Mouse (Mus musculus): Measurements from ENCODE around the gene Dab1. TPM values are rescaled to one million over a fixed set of nuclear protein-coding genes. Genes with fewer than 3 reads are reported as not detected.
A peak's percentile ranks its signal among the peaks of the same experiment; 100 is the strongest.

Gene Dab1
- polyA plus RNA-seq, 1 experiment from 2014 or later: 41.3 TPM

DNA sequence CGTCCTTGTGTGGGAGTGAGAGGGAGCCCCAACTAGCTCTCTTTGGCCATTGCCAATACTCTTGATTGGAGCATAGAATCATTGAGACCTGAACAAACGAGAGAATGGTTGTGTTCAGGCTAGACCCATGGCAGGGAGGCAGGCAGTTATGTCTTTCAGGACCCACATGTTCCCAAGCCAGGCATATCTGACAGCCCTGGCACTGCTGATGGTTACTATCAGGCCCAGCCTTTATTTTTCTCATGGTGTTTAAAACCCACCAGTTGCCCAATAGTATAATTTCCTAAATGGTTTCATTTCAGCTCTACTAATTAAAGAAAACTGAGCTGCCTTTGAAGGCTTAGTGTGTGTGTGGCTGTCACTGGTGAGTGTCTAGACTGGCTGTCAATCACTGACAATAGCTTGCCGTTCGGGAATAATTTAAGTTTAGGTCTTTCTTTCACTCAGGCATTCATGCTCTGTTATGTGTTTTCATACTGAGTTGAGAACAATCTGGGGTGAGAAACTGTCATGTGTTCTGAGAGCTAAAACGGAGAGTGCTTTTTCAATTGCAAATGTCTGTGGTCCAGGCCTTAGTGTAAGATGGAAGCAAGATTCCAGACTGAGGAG, 17.1 kb downstream of the Dab1 start:
- 62% methylated on average over 5 of the region's 5 CpGs for WGBS
- no peak for ATAC-seq (ENCODE audit: low FRiP score, low read depth)
- Histone ChIP-seq H3K36me3 (no peaks in the 10 kb centered on the region), H3K4me1 (no peaks in the 10 kb centered on the region), H3K27ac (no peak overlapping the region), H3K9ac (no peak overlapping the region), H3K4me3 (no peak overlapping the region), H3K27me3 (replicated peaks) (no peaks in the 10 kb centered on the region), H3K4me2 (replicated peaks) (no peak overlapping the region), H3K9me3 (no peaks in the 10 kb centered on the region)

GRCm38 (mm10) chr4:103648209-103648896, 29.2 kb downstream of the Dab1 start:
- Histone ChIP-seq H3K27me3 (replicated peaks) (no peaks in the 10 kb centered on the region), H3K4me1 (no peaks in the 10 kb centered on the region; the same call in 1 of the 2 replicates), H3K9me3 (no peaks in the 10 kb centered on the region), H3K9ac (no peak overlapping the region), H3K36me3 (no peaks in the 10 kb centered on the region), H3K27ac (no peak overlapping the region), H3K4me2 (replicated peaks) (no peak overlapping the region), H3K4me3 (no peak overlapping the region)
- ATAC-seq (ENCODE audit: low FRiP score, low read depth): 0 out of 2 replicates have a peak, but pooled peaks have one; percentile 33
- WGBS: 45% methylated on average over 9 of the region's 9 CpGs

DNA sequence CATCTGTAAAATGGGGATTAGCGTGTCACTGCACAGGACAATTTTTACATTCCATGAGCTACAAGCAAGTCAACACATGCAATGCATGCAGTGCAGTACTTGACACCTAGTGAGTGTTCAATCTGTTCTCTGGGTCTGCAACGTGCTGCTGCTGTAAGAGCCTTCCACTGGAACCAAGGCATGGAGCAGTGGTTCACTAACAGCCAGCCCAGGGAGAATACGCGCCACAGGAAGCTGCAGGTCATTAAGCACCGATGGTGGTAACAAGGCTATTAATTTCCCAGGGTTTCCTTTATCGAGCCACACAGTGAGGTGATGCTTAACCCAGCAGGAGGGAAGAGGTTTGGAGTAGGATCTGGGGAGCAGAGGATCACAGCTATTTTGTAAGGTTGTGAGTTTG, 36.6 kb downstream of the Dab1 start:
- 30% methylated on average over 6 of the region's 6 CpGs for WGBS
- Histone ChIP-seq H3K4me1 (no peaks in the 10 kb centered on the region), H3K9ac (no peak overlapping the region), H3K27ac (no peak overlapping the region), H3K4me2 (replicated peaks) (no peak overlapping the region), H3K36me3 (no peaks in the 10 kb centered on the region), H3K4me3 (no peak overlapping the region), H3K9me3 (no peaks in the 10 kb centered on the region), H3K27me3 (replicated peaks) (no peaks in the 10 kb centered on the region)
- ATAC-seq (ENCODE audit: low FRiP score, low read depth): no peak

- H3K27ac ChIP-seq: no peak overlapping the region
- no peak overlapping the region for H3K9ac ChIP-seq
- 48% methylated on average over 1 of the region's 1 CpGs for WGBS
- no peak overlapping the region for H3K4me2 ChIP-seq (replicated peaks)
- H3K9me3 ChIP-seq: no peaks in the 10 kb centered on the region
- H3K36me3 ChIP-seq: no peaks in the 10 kb centered on the region
- H3K4me3 ChIP-seq: no peak overlapping the region
- ATAC-seq (ENCODE audit: low FRiP score, low read depth): no peak
- H3K27me3 ChIP-seq (replicated peaks): no peaks in the 10 kb centered on the region
- H3K4me1 ChIP-seq: no peaks in the 10 kb centered on the region
Measured at GRCm38 (mm10) chr4:103661386-103661785, 42.2 kb downstream of the Dab1 start.

DNA sequence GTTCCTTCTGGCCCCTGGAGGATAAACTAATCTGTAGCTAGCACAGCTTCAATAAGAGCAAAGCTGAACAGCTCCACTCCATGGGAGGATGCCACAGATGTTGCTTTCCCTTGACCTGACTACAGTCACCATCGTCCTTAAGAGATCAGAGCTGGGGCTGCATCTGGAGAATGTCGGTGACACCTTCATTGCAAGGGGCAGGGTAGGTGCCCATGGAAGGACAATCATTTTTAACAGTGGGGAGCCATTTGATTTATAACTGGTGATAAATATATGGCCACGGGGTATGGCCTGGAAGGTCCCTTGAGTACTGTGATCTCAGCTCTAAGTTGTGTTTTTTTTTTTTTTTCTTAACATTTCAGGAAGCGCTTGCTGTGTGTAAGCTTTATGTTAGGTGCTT, 48.3 kb downstream of the Dab1 start:
- Histone ChIP-seq H3K4me1 (no peaks in the 10 kb centered on the region), H3K9ac (no peak overlapping the region), H3K36me3 (no peaks in the 10 kb centered on the region), H3K4me3 (no peak overlapping the region), H3K9me3 (no peaks in the 10 kb centered on the region), H3K4me2 (replicated peaks) (no peak overlapping the region), H3K27me3 (replicated peaks) (no peaks in the 10 kb centered on the region), H3K27ac (no peak overlapping the region)
- no peak for ATAC-seq (ENCODE audit: low FRiP score, low read depth)
- WGBS: 58% methylated on average over 4 of the region's 4 CpGs

GRCm38 (mm10) chr4:103677195-103677594, 58.0 kb downstream of the Dab1 start:
- no peak overlapping the region for H3K9ac ChIP-seq
- no peaks in the 10 kb centered on the region for H3K36me3 ChIP-seq
- H3K27ac ChIP-seq: no peak overlapping the region
- no peaks in the 10 kb centered on the region for H3K27me3 ChIP-seq (replicated peaks)
- H3K4me3 ChIP-seq: no peak overlapping the region
- ATAC-seq (ENCODE audit: low FRiP score, low read depth): no peak
- H3K4me2 ChIP-seq (replicated peaks): no peak overlapping the region
- 54% methylated on average over 1 of the region's 1 CpGs for WGBS
- no peaks in the 10 kb centered on the region for H3K4me1 ChIP-seq
- no peaks in the 10 kb centered on the region for H3K9me3 ChIP-seq

DNA sequence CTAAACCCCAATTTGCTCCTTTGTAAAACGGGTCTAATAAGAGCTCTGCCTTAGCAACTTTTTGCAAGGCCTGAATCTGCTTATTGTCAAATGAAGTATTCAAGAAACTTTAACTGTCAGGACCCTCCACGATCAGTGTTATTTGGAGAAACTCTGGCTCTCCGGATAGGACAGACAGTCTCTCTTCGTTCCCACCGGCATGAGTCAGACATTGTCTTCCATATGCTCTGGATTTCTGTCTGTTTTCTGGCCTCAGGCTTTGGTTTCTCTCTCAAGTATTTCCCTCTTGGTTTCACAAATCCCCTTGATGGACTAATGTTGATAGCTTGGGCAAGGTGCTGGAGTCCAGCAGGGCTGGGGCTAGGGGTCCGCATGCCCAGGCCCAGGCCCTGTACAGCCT, 59.3 kb downstream of the Dab1 start:
- WGBS: 87% methylated on average over 6 of the region's 6 CpGs
- Histone ChIP-seq H3K9ac (no peak overlapping the region), H3K4me1 (no peaks in the 10 kb centered on the region)

DNA sequence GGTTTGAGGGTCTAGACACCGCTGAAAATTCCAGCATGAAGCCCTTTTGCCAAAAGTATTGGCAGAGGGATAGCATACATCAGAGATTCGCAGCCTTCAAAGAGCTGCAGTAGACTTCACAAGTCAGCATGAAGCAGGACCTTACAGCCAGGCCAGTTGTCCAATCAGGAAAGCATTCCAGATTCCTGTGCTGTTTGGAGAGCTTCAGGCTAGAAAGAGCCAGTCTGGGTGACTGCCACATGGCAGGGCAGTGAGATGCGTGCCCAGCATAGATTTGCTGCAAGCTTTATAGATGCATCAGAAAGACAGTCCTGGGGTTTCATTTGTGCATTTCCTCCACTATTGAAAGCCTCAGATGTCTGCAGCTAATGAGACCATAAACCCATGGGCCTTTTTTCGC, 66.0 kb downstream of the Dab1 start:
- no peak for ATAC-seq (ENCODE audit: low FRiP score, low read depth)
- WGBS: 75% methylated on average over 4 of the region's 4 CpGs
- Histone ChIP-seq H3K27me3 (replicated peaks) (no peaks in the 10 kb centered on the region), H3K9ac (no peak overlapping the region), H3K4me2 (replicated peaks) (no peak overlapping the region), H3K4me1 (no peaks in the 10 kb centered on the region), H3K4me3 (no peak overlapping the region), H3K36me3 (no peaks in the 10 kb centered on the region), H3K9me3 (no peaks in the 10 kb centered on the region), H3K27ac (no peak overlapping the region)

More for the DNA sequence above, 59.3 kb downstream of the Dab1 start:
- ATAC-seq (ENCODE audit: low FRiP score, low read depth): no peak
- Histone ChIP-seq H3K4me2 (replicated peaks) (no peak overlapping the region), H3K36me3 (no peaks in the 10 kb centered on the region), H3K27ac (no peak overlapping the region), H3K27me3 (replicated peaks) (no peaks in the 10 kb centered on the region), H3K9me3 (no peaks in the 10 kb centered on the region), H3K4me3 (no peak overlapping the region)

DNA sequence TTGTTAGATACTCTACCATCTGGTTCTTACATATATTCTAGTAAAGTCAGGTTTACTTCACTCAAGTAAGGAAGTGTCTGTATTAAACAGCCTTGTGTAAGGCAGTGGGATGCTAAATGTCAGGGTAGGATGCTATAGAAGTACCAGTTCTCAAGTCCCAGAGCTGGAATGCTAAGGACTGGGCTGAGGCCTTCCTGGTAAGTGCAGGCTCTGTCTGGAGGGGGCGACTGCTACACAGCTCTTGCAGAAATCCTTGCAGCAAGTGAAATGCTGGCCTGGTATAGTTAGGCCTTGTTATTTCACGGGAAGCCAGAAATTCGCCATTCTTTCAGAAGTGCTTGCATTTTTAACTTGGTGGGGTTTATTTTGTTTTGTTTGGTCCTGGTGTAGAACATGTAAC, 72.6 kb downstream of the Dab1 start:
- no peak overlapping the region for H3K9ac ChIP-seq
- no peak for ATAC-seq (ENCODE audit: low FRiP score, low read depth)
- H3K9me3 ChIP-seq: no peaks in the 10 kb centered on the region
- WGBS: 63% methylated on average over 3 of the region's 3 CpGs
- H3K36me3 ChIP-seq: no peaks in the 10 kb centered on the region
- H3K27ac ChIP-seq: no peak overlapping the region
- H3K4me3 ChIP-seq: no peak overlapping the region
- H3K4me1 ChIP-seq: no peaks in the 10 kb centered on the region
- H3K4me2 ChIP-seq (replicated peaks): no peak overlapping the region
- H3K27me3 ChIP-seq (replicated peaks): no peaks in the 10 kb centered on the region

DNA sequence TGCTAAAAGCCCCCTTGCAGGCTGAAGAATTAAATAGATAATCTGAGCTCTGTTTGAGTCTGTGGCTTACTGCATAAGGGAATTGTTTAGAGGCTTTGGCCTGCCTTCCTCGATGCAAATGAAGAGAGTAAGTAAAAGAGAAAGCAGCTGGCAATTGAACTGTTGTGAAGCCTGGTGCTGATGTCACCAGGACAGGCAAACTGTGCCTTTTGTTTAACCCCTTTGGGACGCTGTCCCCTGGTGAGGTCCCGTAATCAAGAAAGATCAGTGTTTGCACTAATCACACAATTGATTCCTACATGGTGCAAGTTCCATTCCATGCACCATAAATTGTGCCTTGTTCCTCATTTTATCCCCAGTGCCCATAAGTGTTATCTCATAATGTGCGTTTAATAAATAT, 80.6 kb downstream of the Dab1 start:
- no peak overlapping the region for H3K4me2 ChIP-seq (replicated peaks)
- 20% methylated on average over 4 of the region's 4 CpGs for WGBS
- peak; percentile 73; the same call in 1 of the 2 replicates for ATAC-seq (ENCODE audit: low FRiP score, low read depth)
- H3K9me3 ChIP-seq: no peaks in the 10 kb centered on the region
- H3K27me3 ChIP-seq (replicated peaks): no peaks in the 10 kb centered on the region
- no peak overlapping the region for H3K4me3 ChIP-seq
- H3K9ac ChIP-seq: no peak overlapping the region
- no peaks in the 10 kb centered on the region for H3K36me3 ChIP-seq
- H3K4me1 ChIP-seq: peaks cover 19% of the 10 kb centered on the region
- H3K27ac ChIP-seq: no peak overlapping the region

- no peak for ATAC-seq (ENCODE audit: low FRiP score, low read depth)
- Histone ChIP-seq H3K9me3 (no peaks in the 10 kb centered on the region), H3K36me3 (no peaks in the 10 kb centered on the region), H3K9ac (no peak overlapping the region), H3K4me2 (replicated peaks) (no peak overlapping the region), H3K4me3 (no peak overlapping the region), H3K4me1 (peaks cover 19% of the 10 kb centered on the region), H3K27me3 (replicated peaks) (no peaks in the 10 kb centered on the region), H3K27ac (no peak overlapping the region)
- 43% methylated on average over 6 of the region's 6 CpGs for WGBS
Measured at GRCm38 (mm10) chr4:103700392-103700791, 81.2 kb downstream of the Dab1 start.

GRCm38 (mm10) chr4:103702137-103702536, 83.0 kb downstream of the Dab1 start:
- Histone ChIP-seq H3K9ac (no peak overlapping the region), H3K9me3 (no peaks in the 10 kb centered on the region), H3K27ac (no peak overlapping the region), H3K4me2 (replicated peaks) (no peak overlapping the region), H3K27me3 (replicated peaks) (no peaks in the 10 kb centered on the region), H3K4me1 (peaks cover 19% of the 10 kb centered on the region), H3K36me3 (no peaks in the 10 kb centered on the region), H3K4me3 (no peak overlapping the region)
- 67% methylated on average over 3 of the region's 3 CpGs for WGBS
- no peak for ATAC-seq (ENCODE audit: low FRiP score, low read depth)

DNA sequence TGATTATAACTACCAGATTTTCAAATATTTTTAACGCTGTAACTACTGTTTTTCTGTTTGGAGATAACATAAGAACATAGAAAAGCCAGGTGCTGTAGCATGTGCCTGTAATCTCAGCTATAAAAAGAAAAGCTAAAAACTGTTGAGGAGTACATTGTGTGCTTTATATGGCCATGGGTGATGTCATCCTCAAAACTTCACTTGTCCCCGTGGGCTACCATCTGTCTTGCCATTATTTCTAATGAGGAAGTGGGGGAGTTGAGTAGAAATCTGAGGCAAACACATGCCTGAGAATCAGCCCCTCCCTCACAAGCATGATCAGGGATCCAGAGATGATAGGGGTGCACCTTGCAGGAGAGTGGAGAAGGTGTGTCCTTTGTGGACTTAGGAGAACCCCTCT, 85.3 kb downstream of the Dab1 start:
- Histone ChIP-seq H3K4me1 (peaks cover 11% of the 10 kb centered on the region; the same call in 1 of the 2 replicates), H3K36me3 (no peaks in the 10 kb centered on the region), H3K4me3 (no peak overlapping the region), H3K27me3 (replicated peaks) (no peaks in the 10 kb centered on the region), H3K27ac (no peak overlapping the region), H3K9me3 (no peaks in the 10 kb centered on the region), H3K4me2 (replicated peaks) (no peak overlapping the region), H3K9ac (no peak overlapping the region)
- 80% methylated on average over 2 of the region's 2 CpGs for WGBS
- ATAC-seq (ENCODE audit: low FRiP score, low read depth): no peak

Measured in neural tube, embryonic 12.5 days (tissue).